Mouse (Mus musculus): ENCODE data around the gene Lamc1.
A peak's percentile ranks its signal among the peaks of the same experiment; 100 is the strongest.

The Lamc1 gene

DNA sequence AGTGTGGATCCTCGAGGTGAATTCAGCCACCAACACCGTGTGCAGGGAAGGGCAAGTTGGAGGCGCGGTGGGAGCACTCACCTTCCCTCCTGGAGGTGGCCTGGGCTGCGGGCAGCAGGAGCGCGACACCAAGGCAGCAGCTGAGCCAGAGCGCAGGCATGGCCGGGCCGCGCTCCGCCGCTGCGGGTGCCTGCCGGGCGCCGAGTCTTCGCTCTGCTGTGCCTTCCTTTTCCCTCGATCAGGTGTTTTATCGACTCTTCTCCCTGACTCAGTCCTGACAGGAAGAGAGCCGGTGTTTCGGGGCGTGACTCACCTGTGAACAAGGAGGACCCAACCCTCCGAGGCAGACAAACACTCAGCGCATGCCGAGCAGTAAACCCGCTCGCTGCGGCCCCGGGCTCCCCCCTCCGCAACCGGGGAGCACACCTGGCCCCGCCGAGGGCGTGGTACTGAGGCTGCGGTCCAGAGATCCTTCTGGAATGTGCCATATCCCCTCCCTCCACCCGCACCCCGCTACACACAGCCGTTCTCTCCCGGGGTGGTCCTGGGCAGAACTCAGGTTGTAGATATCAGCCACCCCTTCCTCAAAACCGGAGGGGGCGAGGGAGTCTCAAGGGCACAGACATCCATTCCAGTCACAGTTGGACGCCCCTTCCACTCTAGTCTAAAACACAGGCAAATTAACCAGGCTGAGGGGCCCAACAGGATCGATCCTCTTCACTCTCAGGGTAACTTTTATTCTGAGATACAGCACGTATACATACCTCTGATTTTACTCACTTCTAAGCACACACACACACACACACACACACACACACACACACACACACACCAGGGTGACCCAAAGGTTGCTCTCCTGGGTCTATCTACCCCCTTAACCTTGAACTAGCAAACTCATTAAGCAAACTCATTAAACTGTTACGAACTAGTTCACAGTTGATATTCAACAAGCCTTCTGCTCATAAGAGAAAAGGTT, 146.5 kb downstream of the Lamc1 start, which contains the start of gene Lamc2:
TSS of gene Lamc2 (minus strand) at position 620 of the 976 bp plus-strand sequence.
- no peak for DNase-seq

DNA sequence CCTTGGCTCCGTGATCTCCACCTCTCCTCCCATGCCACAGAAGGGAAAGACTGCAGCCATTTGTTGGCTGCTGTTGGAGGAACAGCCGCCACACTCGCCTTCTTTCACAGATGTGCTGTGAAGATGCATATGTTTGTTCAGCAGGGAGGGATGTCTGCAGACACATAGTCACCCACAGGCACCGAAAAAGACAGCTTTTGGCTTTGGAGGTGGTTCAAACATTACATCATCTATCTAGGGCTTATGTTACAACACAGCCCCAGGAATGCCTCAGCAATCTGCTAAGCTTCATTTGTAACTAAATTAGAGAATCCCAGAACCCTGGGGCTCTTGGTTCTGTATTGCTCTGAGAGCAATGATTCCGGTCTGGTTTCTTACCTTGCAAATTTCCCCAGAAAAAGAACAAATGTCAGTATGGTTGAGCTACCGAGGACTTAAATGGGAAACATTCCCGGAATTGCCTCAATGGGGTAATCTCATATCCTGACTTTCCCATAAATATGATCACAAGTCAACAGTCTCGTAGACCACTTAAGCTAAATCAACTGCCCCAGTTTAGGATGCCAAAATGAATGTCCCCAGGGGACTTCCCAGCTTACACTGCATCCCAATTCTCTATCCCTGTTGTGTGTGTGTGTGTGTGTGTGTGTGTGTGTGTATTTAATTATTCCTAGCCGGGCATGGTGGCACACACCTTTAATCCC, 151.8 kb downstream of the Lamc1 start:
- DNase-seq: peak; percentile 73

DNA sequence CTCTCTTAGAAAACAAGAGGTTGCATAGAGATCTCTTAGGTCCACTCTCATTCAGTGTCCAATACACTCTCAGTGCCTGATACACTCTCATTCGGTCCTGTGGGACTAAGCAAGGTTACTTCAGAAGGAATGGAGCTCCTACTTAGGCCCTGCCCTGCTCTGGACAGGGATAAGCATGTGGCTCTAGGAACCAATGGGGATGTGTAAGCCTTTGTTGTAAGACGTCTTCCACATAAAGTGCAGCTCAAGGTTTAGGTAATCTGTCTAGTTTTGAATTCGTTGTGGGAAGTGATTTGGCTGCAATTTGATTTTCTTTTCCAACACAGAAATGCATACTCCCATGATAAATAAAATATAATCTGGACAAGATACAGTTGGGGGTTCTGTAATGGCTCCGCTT, 152.4 kb downstream of the Lamc1 start:
- no peak for DNase-seq

DNA sequence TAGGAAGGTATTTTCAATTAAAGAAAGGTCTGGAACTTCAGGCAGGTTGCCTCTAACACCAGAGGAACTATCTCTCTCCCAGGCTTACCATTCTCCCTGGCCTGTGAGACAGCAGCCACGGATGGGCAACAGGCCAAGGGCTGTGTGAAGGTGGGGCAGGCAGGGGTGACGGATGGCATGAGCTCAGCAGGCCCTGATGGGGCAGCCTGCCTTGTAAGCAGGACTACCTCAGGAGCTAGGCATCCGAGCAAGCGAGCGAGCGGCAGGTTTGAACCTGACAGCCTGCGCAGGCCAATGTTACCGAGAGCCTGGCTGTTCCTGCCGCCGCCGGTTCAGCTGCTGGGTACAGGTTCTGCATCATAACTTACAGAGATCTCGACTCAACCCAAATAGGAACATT, 157.8 kb downstream of the Lamc1 start:
- DNase-seq: peak; percentile 76

- DNase-seq: no peak
Measured at GRCm38 (mm10) chr1:153173276-153173675, 159.3 kb downstream of the Lamc1 start.

DNA sequence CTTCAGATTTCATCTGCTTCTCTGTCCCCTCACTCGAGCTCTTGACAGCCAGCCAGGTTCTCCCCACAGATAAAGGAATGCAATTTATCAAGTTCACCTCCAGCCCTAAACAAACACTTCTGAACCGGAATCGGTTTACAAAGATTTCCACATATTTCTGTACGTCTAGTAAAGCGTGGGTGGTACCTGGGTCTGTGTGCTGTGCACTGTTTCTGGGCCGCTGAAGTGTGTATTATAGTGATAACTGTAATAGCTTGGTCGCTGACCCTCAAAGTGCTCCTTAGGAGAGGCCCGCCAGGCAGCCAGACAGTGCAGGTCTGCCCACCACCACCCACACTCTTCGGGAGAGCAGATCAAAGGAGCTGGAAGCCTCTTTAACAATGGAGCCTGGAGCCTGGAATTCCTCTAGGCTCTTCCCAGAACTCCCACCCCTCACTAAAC, 160.3 kb downstream of the Lamc1 start:
- DNase-seq: no peak

GRCm38 (mm10) chr1:153171011-153171410, 161.6 kb downstream of the Lamc1 start:
- no peak for DNase-seq

Measured in cerebellum, adult 9-10 months (tissue).